Mouse (Mus musculus): Measurements from ENCODE around the gene Cideb. TPM values are rescaled to one million over a fixed set of nuclear protein-coding genes. Genes with fewer than 3 reads are reported as not detected.

Cideb gene
- total RNA-seq, 1 experiment from 2014 or later, result not detected

- ATAC-seq (ENCODE audit: extremely low read depth, insufficient number of reproducible peaks, low FRiP score, poor library complexity, severe bottlenecking), result peak; percentile 53
These were observed 9.5 kb upstream of the Cideb start for GRCm38 (mm10) chr14:55767519-55768414.

GRCm38 (mm10) chr14:55765696-55766095, 7.4 kb upstream of the Cideb start, which contains the start of gene Ltb4r1:
Gene Ltb4r1 (plus strand): TSS chr14:55765962.
- peak; percentile 14; the same call in 1 of the 2 replicates for ATAC-seq (ENCODE audit: extremely low read depth, insufficient number of reproducible peaks, low FRiP score, poor library complexity, severe bottlenecking)

- ATAC-seq (ENCODE audit: extremely low read depth, insufficient number of reproducible peaks, low FRiP score, poor library complexity, severe bottlenecking), result no peak
These were observed 4.9 kb upstream of the Cideb start for GRCm38 (mm10) chr14:55763166-55763565.

- ATAC-seq (ENCODE audit: extremely low read depth, insufficient number of reproducible peaks, low FRiP score, poor library complexity, severe bottlenecking), result no peak
These were observed 4.0 kb upstream of the Cideb start for GRCm38 (mm10) chr14:55762001-55762821.

GRCm38 (mm10) chr14:55761163-55761562, 2.9 kb upstream of the Cideb start, which contains the start of gene Ltb4r2:
Gene Ltb4r2 (plus strand): TSS chr14:55761428.
- no peak for ATAC-seq (ENCODE audit: extremely low read depth, insufficient number of reproducible peaks, low FRiP score, poor library complexity, severe bottlenecking)

- ATAC-seq (ENCODE audit: extremely low read depth, insufficient number of reproducible peaks, low FRiP score, poor library complexity, severe bottlenecking), result peak; percentile 43
These were observed 1.9 kb upstream of the Cideb start for GRCm38 (mm10) chr14:55760156-55760555.

GRCm38 (mm10) chr14:55757566-55757965, 692 bp downstream of the Cideb start:
- no peak for ATAC-seq (ENCODE audit: extremely low read depth, insufficient number of reproducible peaks, low FRiP score, poor library complexity, severe bottlenecking)

- no peak for ATAC-seq (ENCODE audit: extremely low read depth, insufficient number of reproducible peaks, low FRiP score, poor library complexity, severe bottlenecking)
These were observed 11.0 kb downstream of the Cideb start for GRCm38 (mm10) chr14:55747051-55747847.

- no peak for ATAC-seq (ENCODE audit: extremely low read depth, insufficient number of reproducible peaks, low FRiP score, poor library complexity, severe bottlenecking)
These were observed 12.4 kb downstream of the Cideb start for GRCm38 (mm10) chr14:55745861-55746237.

- peak; percentile 78 for ATAC-seq (ENCODE audit: extremely low read depth, insufficient number of reproducible peaks, low FRiP score, poor library complexity, severe bottlenecking)
These were observed 12.9 kb downstream of the Cideb start, which contains the start of the genes Dhrs1 and Nop9 for GRCm38 (mm10) chr14:55745180-55745860. Gene Dhrs1 (minus strand): TSS chr14:55745690. Gene Nop9 (plus strand): TSS chr14:55745693.

- peak; percentile 85 for ATAC-seq (ENCODE audit: extremely low read depth, insufficient number of reproducible peaks, low FRiP score, poor library complexity, severe bottlenecking)
These were observed 14.5 kb downstream of the Cideb start for GRCm38 (mm10) chr14:55743711-55744110.

- no peak for ATAC-seq (ENCODE audit: extremely low read depth, insufficient number of reproducible peaks, low FRiP score, poor library complexity, severe bottlenecking)
These were observed 21.1 kb downstream of the Cideb start for GRCm38 (mm10) chr14:55737086-55737687.

GRCm38 (mm10) chr14:55735758-55736157, 22.5 kb downstream of the Cideb start:
- ATAC-seq (ENCODE audit: extremely low read depth, insufficient number of reproducible peaks, low FRiP score, poor library complexity, severe bottlenecking), result no peak

- ATAC-seq (ENCODE audit: extremely low read depth, insufficient number of reproducible peaks, low FRiP score, poor library complexity, severe bottlenecking), result no peak
These were observed 22.9 kb downstream of the Cideb start for GRCm38 (mm10) chr14:55735334-55735733.

GRCm38 (mm10) chr14:55734869-55735268, 23.4 kb downstream of the Cideb start:
- ATAC-seq (ENCODE audit: extremely low read depth, insufficient number of reproducible peaks, low FRiP score, poor library complexity, severe bottlenecking), result no peak

GRCm38 (mm10) chr14:55733889-55734288, 24.4 kb downstream of the Cideb start:
- no peak for ATAC-seq (ENCODE audit: extremely low read depth, insufficient number of reproducible peaks, low FRiP score, poor library complexity, severe bottlenecking)

GRCm38 (mm10) chr14:55730531-55731032, 27.7 kb downstream of the Cideb start:
- ATAC-seq (ENCODE audit: extremely low read depth, insufficient number of reproducible peaks, low FRiP score, poor library complexity, severe bottlenecking), result no peak

GRCm38 (mm10) chr14:55730116-55730515, 28.1 kb downstream of the Cideb start:
- ATAC-seq (ENCODE audit: extremely low read depth, insufficient number of reproducible peaks, low FRiP score, poor library complexity, severe bottlenecking), result no peak
